Comparison of ENCODE assay signal across 17 mouse cellular contexts in genomic region chr1:42741383-42742241, GRCm38 (mm10). TPM values are rescaled to one million over a fixed set of nuclear protein-coding genes. Genes with fewer than 3 reads are reported as not detected.
DNase-seq lines count a peak whose midpoint lies in the region; ATAC-seq and TF ChIP-seq lines count a peak whose summit lies in the region.
"Had no signal": no experiment of that assay in that cellular context is flagged by ENCODE, and none has a peak within 500 bp of the region (broad histone marks: within the 10 kb centered on the region; RNA-seq: fewer than 3 reads in every experiment).

No protein-coding gene starts in this region.

- TF ChIP-seq EP300 in liver, postnatal 0 days (IDR thresholded peaks at IDR 0.05; ENCODE audit: low read depth) = no peak

- peak; percentile 13 for DNase-seq in liver, postnatal 0 days
- DNase-seq in liver = no peak
- peak; percentile 74 to 88 for DNase-seq in kidney, postnatal 25 days
- no peak for DNase-seq in thymus, postnatal 0 days (ENCODE audit: low spot score)
- no peak for DNase-seq in ovary, postnatal 14 days (ENCODE audit: low spot score)
- DNase-seq: adrenal gland, postnatal 14 days; cerebellum, adult 2 months; forebrain, postnatal 0 days; heart, adult 18-20 months; heart, postnatal 4 days; lung, postnatal 4 days had no signal

- peak; percentile 56 for ATAC-seq in liver, postnatal 0 days
- ATAC-seq in intestine, embryonic 16.5 days = peak; percentile 89
- peak; percentile 73 for ATAC-seq in neural tube, embryonic 14.5 days (ENCODE audit: low read depth)
- ATAC-seq in cerebellum, adult (ENCODE audit: insufficient number of reproducible peaks, low FRiP score, low TSS enrichment) = no peak
- ATAC-seq: forebrain, postnatal 0 days; liver, embryonic 12.5 days had no signal

- H3K9me3 ChIP-seq in liver, postnatal 0 days (ENCODE audit: low read length) = no peaks in the 10 kb centered on the region
- H3K9me3 ChIP-seq in intestine, embryonic 16.5 days (ENCODE audit: control insufficient read depth, low read length) = no peaks in the 10 kb centered on the region
- H3K9me3 ChIP-seq in neural tube, embryonic 14.5 days (ENCODE audit: control insufficient read depth, low read length) = no peaks in the 10 kb centered on the region
- H3K9me3 ChIP-seq: embryonic facial prominence, embryonic 15.5 days; liver, embryonic 12.5 days had no signal

- 66% methylated on average over 16 of the region's 16 CpGs for WGBS in liver, postnatal 0 days (ENCODE audit: insufficient replicate concordance)
- 50% methylated on average over 16 of the region's 16 CpGs for WGBS in intestine, embryonic 16.5 days
- 42% methylated on average over 16 of the region's 16 CpGs for WGBS in neural tube, embryonic 14.5 days

- no peaks in the 10 kb centered on the region for H3K36me3 ChIP-seq in liver, postnatal 0 days (replicated peaks; ENCODE audit: insufficient read depth, low read length)
- H3K36me3 ChIP-seq in intestine, embryonic 16.5 days (ENCODE audit: control insufficient read depth, insufficient read depth, low read length) = no peaks in the 10 kb centered on the region
- H3K36me3 ChIP-seq in neural tube, embryonic 14.5 days (ENCODE audit: control insufficient read depth, insufficient read depth, low read length) = no peaks in the 10 kb centered on the region
- H3K36me3 ChIP-seq: embryonic facial prominence, embryonic 15.5 days; liver, embryonic 12.5 days had no signal

- no peak for TF ChIP-seq CTCF in liver, postnatal 0 days (IDR thresholded peaks at IDR 0.05; ENCODE audit: low read depth)

- H3K27ac ChIP-seq in liver, postnatal 0 days (ENCODE audit: low read depth) = no peak overlapping the region
- no peak overlapping the region for H3K27ac ChIP-seq in intestine, embryonic 16.5 days (ENCODE audit: low read length)
- no peak overlapping the region for H3K27ac ChIP-seq in neural tube, embryonic 14.5 days (ENCODE audit: low read depth, low read length)
- H3K27ac ChIP-seq: embryonic facial prominence, embryonic 15.5 days; liver, embryonic 12.5 days had no signal

- no peak overlapping the region for H3K9ac ChIP-seq in liver, postnatal 0 days (replicated peaks)
- H3K9ac ChIP-seq in intestine, embryonic 16.5 days (ENCODE audit: low read depth, low read length) = no peak overlapping the region
- no peak overlapping the region for H3K9ac ChIP-seq in neural tube, embryonic 14.5 days (replicated peaks; ENCODE audit: low read depth, low read length)
- H3K9ac ChIP-seq: embryonic facial prominence, embryonic 15.5 days; forebrain, postnatal 0 days; liver, embryonic 12.5 days had no signal

- H3K4me1 ChIP-seq in liver, postnatal 0 days (ENCODE audit: insufficient read depth) = no peaks in the 10 kb centered on the region
- no peaks in the 10 kb centered on the region for H3K4me1 ChIP-seq in intestine, embryonic 16.5 days (ENCODE audit: control insufficient read depth, insufficient read depth, low read length)
- H3K4me1 ChIP-seq in neural tube, embryonic 14.5 days (ENCODE audit: control insufficient read depth, insufficient read depth, low read length) = peaks cover 9% of the 10 kb centered on the region
- H3K4me1 ChIP-seq: embryonic facial prominence, embryonic 15.5 days; liver, embryonic 12.5 days had no signal

- H3K4me2 ChIP-seq in liver, postnatal 0 days (ENCODE audit: low read depth, low read length) = no peak overlapping the region
- H3K4me2 ChIP-seq in intestine, embryonic 16.5 days (ENCODE audit: low read depth, low read length) = peak overlapping the region; percentile 13; the same call in 1 of the 2 replicates
- no peak overlapping the region for H3K4me2 ChIP-seq in neural tube, embryonic 14.5 days (ENCODE audit: low read depth, low read length)
- H3K4me2 ChIP-seq: embryonic facial prominence, embryonic 15.5 days; liver, embryonic 12.5 days had no signal

- H3K4me3 ChIP-seq in liver, postnatal 0 days (ENCODE audit: low read depth, low read length) = no peak overlapping the region
- H3K4me3 ChIP-seq in intestine, embryonic 16.5 days (ENCODE audit: low read length) = no peak overlapping the region
- no peak overlapping the region for H3K4me3 ChIP-seq in neural tube, embryonic 14.5 days (ENCODE audit: low read depth, low read length)
- H3K4me3 ChIP-seq: embryonic facial prominence, embryonic 15.5 days; liver, embryonic 12.5 days had no signal

- no peaks in the 10 kb centered on the region for H3K27me3 ChIP-seq in liver, postnatal 0 days (ENCODE audit: insufficient read depth, low read length)
- no peaks in the 10 kb centered on the region for H3K27me3 ChIP-seq in intestine, embryonic 16.5 days (replicated peaks; ENCODE audit: control insufficient read depth, insufficient read depth, low read length)
- H3K27me3 ChIP-seq in neural tube, embryonic 14.5 days (ENCODE audit: control insufficient read depth, insufficient read depth, low read length) = no peaks in the 10 kb centered on the region
- H3K27me3 ChIP-seq: embryonic facial prominence, embryonic 15.5 days; liver, embryonic 12.5 days had no signal

RNA-seq across cellular contexts. Expression of gene Pou3f3, which starts 46.0 kb away (rescaled TPM):
- not detected in 2 replicates for polyA plus RNA-seq in liver, postnatal 0 days (2015; fragmentation: Nextera tagmentation; extraction: Ambion mirVana)
- 0.18 and 0.21 TPM in 2 replicates for polyA plus RNA-seq in intestine, embryonic 16.5 days (2015; fragmentation: Nextera tagmentation; extraction: Ambion mirVana)
- 10.4 and 11.0 TPM in 2 replicates for polyA plus RNA-seq in neural tube, embryonic 14.5 days (2014; fragmentation: Nextera tagmentation; extraction: Ambion mirVana)
- 0.03 and 0.04 TPM in 2 replicates for polyA plus RNA-seq in thymus, postnatal 0 days (2015; fragmentation: Nextera tagmentation; extraction: Ambion mirVana)
- polyA plus RNA-seq: small intestine, adult 2 months had no signal

Comparison
In these comparisons a context has a peak if more than half of its experiments do, and no peak if none do; other contexts are left out.
1. DNase-seq: peak in liver, postnatal 0 days (single experiment) and kidney, postnatal 25 days (2 of 2); none in liver (single experiment), thymus, postnatal 0 days (single experiment) and ovary, postnatal 14 days (single experiment).